Mouse (Mus musculus): ENCODE measurements around the gene Trim56. TPM values are rescaled to one million over a fixed set of nuclear protein-coding genes. Genes with fewer than 3 reads are reported as not detected.

The Trim56 gene
- total RNA-seq, 1 experiment from 2014 or later = 35.8 TPM

DNA sequence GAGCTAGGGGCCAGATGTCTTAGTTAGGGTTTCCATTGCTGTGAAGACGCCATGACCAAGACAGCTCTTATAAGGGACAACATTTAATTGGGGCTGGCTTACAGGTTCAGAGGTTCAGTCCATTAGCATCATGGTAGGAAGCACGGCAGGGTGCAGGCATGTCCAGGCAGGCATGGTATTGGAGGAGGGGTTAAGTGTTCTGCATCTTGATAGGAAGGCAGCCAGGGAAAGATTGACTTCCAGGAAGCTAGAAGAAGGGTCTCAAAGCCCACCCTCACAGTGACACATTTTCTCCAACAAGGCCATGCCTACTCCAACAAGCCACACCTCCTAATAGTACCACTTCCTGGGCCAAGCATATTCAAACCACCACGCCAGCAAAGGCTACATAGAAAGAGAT is 30.3 kb downstream of the Trim56 start:
- no peak for ATAC-seq (replicated peaks in 1 of 2; ENCODE audit: insufficient read depth in 1 of 2, low FRiP score in 2 of 2, low TSS enrichment in 1 of 2, low read depth in 1 of 2, poor library complexity in 2 of 2, severe bottlenecking in 2 of 2)

DNA sequence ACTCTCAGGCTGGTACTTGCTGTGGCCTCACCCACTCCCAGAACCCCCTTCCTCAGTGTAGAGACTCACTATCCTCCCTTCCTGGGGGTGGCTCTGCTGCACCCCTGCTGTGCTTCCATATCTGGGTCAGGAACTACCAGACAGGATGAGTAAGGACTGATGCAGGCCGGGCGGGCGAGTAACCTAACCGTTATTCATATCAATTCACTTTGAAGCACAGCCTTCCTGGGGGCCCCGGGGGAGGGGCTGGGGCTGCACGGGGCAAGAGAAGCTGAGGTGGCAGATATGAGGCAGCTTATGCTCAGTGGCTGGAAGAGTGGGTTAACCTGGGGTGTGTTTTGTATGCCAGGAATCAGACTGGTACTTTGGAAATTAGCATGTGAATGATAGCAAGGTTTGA is 31.0 kb downstream of the Trim56 start:
- ATAC-seq (replicated peaks in 1 of 2; ENCODE audit: insufficient read depth in 1 of 2, low FRiP score in 2 of 2, low TSS enrichment in 1 of 2, low read depth in 1 of 2, poor library complexity in 2 of 2, severe bottlenecking in 2 of 2) = no peak

DNA sequence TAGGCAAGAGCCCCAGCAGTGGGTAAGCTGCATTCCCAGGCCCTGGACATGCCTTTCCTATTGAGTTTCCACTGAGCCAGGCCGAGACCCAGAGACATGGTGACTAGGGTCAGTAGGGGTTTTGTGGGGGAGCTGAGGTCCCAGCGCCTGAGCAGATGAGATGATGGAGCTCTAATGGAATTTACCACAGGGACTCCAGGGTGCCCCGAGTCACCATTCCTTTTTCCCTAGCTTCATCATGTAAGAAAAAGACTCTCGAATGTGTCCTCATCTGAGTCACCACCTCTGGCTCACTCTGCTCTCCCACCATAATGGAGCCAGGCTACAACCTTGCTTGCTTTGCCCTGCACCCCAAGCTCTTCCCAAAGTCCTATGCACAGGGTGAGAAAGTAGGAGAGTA is 33.0 kb downstream of the Trim56 start:
- ATAC-seq (replicated peaks in 1 of 2; ENCODE audit: insufficient read depth in 1 of 2, low FRiP score in 2 of 2, low TSS enrichment in 1 of 2, low read depth in 1 of 2, poor library complexity in 2 of 2, severe bottlenecking in 2 of 2) = no peak

DNA sequence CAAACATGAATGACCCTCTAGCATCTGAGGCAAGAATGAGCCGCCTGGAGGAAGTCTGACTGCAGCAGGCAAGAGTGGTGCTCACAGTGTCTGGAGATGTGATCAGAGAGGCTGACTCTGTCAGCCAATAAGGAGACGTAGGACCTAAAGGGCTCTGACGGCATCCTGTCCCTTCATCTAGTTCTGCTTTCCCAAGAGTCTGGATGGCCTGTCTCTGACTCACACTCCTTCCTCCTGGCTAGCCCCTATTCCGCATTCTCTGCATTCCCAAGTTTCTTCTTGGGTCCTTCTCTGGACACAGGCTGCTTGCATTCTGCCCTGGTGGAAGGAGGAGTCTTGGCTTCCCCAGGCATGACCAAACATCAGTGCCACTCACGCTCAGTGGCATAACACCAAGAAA is 36.2 kb downstream of the Trim56 start:
- peak; percentile 7 to 21; a peak in 1 of 4 replicates for ATAC-seq (replicated peaks in 1 of 2; ENCODE audit: insufficient read depth in 1 of 2, low FRiP score in 2 of 2, low TSS enrichment in 1 of 2, low read depth in 1 of 2, poor library complexity in 2 of 2, severe bottlenecking in 2 of 2)

DNA sequence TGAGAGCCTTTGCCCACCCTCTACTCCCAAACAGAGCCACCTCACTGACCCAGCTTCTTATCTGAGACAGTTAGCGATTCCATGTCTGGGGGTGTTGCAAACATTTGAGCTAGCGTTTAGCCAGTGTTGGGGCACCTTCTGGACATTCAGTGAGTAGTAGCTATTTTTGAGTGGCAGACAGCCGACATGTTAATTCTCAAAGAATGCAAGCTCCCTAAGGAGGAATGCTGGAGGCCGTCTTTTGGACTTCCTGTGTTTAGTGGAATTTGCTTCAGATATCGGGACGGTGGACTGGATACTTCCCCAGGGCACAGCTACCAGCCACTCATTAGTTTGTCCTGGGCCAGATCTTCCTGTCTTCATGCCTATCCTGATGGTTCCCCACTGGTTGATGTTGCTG is 37.4 kb downstream of the Trim56 start:
- ATAC-seq (replicated peaks in 1 of 2; ENCODE audit: insufficient read depth in 1 of 2, low FRiP score in 2 of 2, low TSS enrichment in 1 of 2, low read depth in 1 of 2, poor library complexity in 2 of 2, severe bottlenecking in 2 of 2) = no peak

DNA sequence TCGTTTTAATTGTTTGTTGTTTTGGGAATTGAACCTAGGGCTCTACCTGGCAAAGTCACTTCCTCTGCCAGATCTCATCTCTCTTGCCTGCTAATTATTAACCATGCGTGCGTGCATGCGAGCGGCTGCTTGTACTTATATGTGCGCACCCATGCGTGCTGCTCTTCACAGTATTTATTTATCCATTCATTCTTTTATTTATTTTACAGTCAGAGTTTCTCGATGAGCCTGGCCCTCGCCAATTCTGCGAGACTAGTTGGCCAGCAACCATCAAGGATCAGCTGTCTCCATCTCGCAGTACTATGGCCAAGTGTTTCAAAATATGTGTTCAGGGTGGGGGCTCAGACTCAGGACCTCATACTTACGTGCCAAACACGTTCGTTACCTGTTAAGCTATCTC is 38.0 kb downstream of the Trim56 start:
- ATAC-seq (replicated peaks in 1 of 2; ENCODE audit: insufficient read depth in 1 of 2, low FRiP score in 2 of 2, low TSS enrichment in 1 of 2, low read depth in 1 of 2, poor library complexity in 2 of 2, severe bottlenecking in 2 of 2) = no peak

DNA sequence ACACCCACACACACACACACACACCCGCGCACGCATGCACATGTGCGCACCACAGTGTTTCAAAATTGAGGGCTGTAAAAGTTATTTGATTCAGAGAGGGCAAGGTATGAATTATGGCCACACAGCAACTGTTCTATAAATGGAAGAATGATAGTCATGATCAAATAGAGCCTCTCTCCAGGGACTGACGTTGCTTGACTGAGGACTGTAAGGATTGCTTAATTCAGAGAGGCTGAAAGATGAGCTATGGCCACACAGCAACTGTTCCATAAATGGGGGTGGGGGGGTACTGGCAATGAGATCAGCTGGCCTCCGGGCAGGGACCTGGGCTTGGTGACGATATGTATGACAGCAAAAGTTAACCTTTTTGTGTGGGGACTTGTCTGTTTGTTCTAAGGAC is 38.8 kb downstream of the Trim56 start:
- no peak for ATAC-seq (replicated peaks in 1 of 2; ENCODE audit: insufficient read depth in 1 of 2, low FRiP score in 2 of 2, low TSS enrichment in 1 of 2, low read depth in 1 of 2, poor library complexity in 2 of 2, severe bottlenecking in 2 of 2)

DNA sequence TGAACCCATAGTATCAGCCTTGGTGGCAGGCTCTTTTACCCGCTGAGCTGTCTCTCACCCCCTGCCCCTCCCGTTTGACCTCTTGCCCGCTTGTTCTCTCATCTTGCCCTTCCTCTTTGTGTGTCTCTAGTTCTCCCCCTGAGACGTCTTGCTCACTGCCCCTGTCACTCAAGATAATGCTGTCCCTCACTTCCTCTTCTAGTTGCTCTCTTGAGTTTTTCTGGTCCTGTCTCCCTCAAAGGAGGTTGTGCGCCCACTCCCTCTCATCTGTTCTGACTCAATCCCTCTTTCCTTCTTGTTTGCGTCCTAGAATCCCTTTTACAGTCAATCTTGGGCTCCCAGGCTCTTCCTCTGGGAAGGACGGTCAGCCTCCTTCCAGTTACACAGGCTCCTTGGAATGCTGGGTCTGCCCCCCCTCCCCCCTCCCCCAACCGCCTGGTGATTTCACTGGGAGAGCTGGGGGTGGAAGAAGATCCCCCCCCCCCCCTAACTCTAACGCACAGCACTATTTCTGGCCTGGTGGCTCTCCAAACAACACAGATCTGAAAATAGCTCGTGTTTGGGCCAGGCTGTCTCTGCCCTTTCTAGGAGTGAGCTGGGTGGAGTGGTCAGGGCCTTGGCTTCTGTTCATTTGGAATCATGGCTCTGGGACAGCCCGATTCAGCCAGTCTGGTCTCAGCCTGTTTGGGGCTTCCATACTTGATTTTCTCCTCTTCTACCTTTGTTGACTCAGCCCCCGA is 39.6 kb downstream of the Trim56 start:
- peak in 1 of 2 experiments; percentile 34; a peak in 1 of 4 replicates for ATAC-seq (replicated peaks in 1 of 2; ENCODE audit: insufficient read depth in 1 of 2, low FRiP score in 2 of 2, low TSS enrichment in 1 of 2, low read depth in 1 of 2, poor library complexity in 2 of 2, severe bottlenecking in 2 of 2)

DNA sequence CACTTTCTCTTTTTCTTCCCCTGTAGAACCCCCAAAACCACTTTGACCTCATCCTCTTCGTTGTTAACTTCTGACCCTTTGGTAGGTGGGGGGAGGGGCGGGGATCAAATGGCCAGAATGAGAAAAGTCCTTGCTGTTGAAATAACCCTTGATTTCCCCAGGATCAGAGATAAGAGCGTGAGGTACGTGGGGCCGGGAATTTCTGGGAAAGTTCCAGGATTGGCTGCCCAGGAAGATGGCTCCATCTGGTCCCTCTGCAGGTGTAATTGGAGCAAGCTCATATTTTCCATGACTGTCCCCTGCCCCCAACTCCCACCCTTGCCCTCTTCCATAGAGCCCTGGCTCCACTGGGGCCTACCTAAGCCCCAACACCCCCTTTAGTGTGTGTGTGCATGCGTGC is 40.3 kb downstream of the Trim56 start:
- ATAC-seq (replicated peaks in 1 of 2; ENCODE audit: insufficient read depth in 1 of 2, low FRiP score in 2 of 2, low TSS enrichment in 1 of 2, low read depth in 1 of 2, poor library complexity in 2 of 2, severe bottlenecking in 2 of 2) = no peak

DNA sequence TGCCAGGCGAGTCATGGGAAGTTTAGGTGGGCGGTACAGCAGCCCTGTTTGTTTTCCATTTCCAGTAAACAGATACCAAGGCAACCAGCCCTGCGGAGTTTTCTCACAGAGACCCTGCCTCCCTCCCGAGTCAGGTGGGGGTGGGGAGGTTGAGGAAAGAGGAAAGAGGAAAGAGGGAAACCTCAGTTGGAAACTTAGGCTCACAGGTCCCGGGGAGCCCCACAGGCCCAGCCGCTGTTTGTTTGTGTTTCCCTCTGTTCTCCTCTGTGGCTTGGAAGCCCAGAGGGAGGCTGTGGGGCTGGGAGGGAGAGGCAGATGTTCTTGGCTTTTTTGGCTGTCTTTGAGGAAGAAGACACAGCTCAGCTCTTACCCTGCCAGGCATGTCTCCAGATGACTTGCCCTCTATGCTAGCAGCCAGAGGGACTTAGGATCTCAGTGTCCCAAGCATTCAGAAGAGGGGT is 41.8 kb downstream of the Trim56 start:
- ATAC-seq (replicated peaks in 1 of 2; ENCODE audit: insufficient read depth in 1 of 2, low FRiP score in 2 of 2, low TSS enrichment in 1 of 2, low read depth in 1 of 2, poor library complexity in 2 of 2, severe bottlenecking in 2 of 2) = no peak

DNA sequence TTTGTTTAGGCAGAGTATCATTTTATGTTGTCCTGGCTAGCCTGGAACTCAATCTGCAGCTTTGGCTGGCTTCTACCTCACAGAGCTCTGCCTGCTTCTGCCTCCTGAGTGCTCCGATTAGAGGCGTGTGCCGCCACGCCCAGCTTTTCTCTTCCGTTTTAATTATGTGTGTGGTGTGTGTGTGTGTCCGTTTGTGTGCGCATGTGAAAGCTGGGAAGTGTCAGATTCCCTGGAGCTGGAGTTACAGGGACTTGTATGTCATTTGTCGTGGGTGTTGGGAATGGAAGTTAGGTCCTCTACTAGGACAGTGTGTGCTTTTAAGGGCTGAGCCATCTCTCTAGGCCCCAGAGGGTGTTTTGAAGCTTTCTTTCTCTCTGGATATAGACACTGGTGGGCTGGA is 42.9 kb downstream of the Trim56 start:
- no peak for ATAC-seq (replicated peaks in 1 of 2; ENCODE audit: insufficient read depth in 1 of 2, low FRiP score in 2 of 2, low TSS enrichment in 1 of 2, low read depth in 1 of 2, poor library complexity in 2 of 2, severe bottlenecking in 2 of 2)

DNA sequence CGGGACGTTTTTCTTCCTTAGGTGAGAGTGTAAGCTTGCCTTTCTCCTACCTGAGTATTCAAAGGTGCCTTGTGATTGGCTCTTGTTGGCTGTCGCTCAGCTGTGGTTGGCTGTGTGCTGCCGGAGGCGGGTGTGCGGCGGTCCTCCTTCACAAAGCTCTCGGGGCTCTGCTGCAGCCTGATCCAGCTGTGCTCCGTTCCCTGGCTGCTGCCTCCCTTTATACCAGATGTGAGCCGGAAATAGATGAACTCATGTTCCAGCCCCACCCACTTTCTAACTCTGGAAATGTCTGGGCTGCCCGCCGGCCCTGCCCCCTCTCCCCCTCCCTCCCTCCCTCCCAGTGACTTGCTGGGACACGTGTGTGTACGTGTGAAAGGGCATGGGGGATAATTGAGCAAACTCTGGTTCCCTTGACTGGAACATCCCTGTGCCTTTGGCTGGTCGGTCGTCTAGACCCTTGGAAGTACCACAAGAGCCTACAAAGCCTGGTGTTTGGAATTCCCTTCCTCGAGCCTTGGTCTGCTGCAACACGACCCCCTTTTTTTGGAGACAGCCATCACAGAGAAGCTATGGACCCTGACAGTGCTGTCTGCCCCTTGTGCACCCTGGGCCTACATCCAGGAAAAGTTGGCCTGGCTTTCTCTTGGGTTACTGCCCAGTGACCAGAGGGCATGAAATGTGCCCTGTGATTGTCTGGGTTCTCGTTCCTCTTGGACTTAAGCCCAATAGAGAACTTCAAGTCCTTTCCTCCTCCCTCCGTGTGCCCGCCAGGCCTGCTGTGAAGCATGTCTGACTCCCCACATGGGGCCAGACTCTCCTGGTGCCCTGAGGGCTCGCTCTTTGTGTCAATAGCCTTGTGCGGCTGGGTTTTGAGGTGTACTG is 43.7 kb downstream of the Trim56 start, which contains the start of gene Serpine1:
TSS of gene Serpine1 (minus strand) at position 190 of the 882 bp plus-strand sequence.
- ATAC-seq (replicated peaks in 1 of 2; ENCODE audit: insufficient read depth in 1 of 2, low FRiP score in 2 of 2, low TSS enrichment in 1 of 2, low read depth in 1 of 2, poor library complexity in 2 of 2, severe bottlenecking in 2 of 2) = peak; percentile 70 to 76

DNA sequence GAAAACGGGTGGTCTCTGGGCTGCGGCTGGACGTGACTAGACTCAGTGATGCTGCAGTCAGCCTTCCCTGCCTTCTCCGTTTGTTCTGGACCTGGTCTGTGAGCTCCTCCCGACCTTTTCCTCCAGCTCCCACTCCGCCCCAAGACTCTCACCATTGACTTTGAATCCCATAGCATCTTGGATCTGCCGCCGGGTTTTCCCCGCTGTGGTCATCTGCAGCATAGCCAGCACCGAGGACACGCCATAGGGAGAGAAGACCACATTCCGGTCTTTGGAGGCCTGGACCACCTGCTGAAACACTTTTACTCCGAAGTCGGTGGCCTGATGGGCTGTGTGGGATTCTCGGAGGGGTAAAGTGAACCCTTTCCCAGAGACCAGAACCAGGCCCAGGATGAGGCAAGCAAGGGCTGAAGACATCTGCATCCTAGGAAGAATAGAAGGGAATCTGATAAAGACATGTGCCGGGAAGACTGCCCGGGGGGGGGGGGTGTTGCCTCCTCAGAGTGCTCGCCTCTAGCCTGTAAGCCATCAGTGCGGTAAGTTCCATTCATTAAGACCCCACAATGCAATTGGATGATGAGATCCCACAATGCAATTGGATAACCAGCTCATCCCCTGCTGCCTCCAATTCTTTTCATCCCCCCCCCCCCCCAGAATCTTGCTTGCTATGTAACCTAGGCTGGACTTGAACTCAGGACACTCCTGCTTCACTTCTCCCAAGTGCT is 45.0 kb downstream of the Trim56 start:
- ATAC-seq (replicated peaks in 1 of 2; ENCODE audit: insufficient read depth in 1 of 2, low FRiP score in 2 of 2, low TSS enrichment in 1 of 2, low read depth in 1 of 2, poor library complexity in 2 of 2, severe bottlenecking in 2 of 2) = no peak

DNA sequence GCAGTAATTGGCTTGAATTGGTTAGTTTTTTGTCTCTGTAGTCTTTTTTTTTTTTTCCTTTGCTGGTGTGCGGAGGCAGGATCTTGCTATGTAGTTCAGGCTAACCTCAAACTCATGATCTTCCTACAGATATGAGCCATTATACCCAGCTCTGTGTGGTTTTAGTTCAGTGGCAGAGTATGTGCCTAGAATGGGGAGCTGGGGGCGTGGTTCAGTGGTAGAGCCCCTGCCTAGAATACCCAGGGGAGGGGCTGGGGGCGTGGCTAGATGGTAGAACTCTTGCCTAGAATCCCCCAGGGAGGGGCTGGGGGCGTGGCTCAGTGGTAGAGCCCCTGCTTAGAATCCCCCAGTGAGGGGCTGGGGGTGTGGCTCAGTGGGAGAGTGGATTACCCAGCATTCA is 47.3 kb downstream of the Trim56 start:
- ATAC-seq (replicated peaks in 1 of 2; ENCODE audit: insufficient read depth in 1 of 2, low FRiP score in 2 of 2, low TSS enrichment in 1 of 2, low read depth in 1 of 2, poor library complexity in 2 of 2, severe bottlenecking in 2 of 2) = no peak

DNA sequence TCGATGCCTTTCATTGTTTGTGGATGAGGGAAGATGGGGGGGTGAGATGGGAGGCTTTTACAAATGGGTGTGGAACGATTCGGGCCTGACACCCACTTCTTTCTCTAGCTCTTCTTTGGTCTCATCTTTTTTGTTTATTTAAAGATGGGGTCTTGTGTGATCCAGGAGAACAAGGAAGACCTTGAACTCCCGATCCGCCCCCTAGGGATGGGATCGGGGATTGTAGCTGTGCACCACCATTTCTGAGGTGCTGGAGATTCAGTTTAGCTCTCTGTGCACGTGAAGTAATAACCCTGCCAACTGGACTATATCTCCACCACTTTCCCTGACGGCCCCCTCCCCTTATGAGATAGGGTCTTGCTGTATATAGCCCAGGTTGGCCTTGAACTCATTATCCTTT is 50.1 kb downstream of the Trim56 start:
- ATAC-seq (replicated peaks in 1 of 2; ENCODE audit: insufficient read depth in 1 of 2, low FRiP score in 2 of 2, low TSS enrichment in 1 of 2, low read depth in 1 of 2, poor library complexity in 2 of 2, severe bottlenecking in 2 of 2) = no peak

DNA sequence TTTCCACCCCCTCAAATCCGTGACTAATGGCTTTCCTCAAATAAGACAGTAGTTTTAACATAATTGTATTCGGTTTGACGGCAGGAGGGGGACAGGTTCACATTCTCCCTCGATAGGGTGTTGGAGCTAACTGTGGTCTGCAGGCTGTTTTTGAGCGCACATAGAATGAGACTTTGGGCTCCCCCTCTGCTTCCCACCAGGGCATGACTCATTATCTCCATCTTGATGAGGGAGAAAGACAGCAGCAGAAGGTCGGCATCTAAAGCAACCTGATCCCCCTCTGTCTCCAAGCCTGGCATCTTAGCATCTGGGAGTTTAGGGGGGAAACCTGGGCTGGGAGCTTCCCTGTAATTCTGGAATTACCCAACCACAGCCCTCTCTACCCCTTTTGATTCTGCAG is 50.6 kb downstream of the Trim56 start:
- no peak for ATAC-seq (replicated peaks in 1 of 2; ENCODE audit: insufficient read depth in 1 of 2, low FRiP score in 2 of 2, low TSS enrichment in 1 of 2, low read depth in 1 of 2, poor library complexity in 2 of 2, severe bottlenecking in 2 of 2)

DNA sequence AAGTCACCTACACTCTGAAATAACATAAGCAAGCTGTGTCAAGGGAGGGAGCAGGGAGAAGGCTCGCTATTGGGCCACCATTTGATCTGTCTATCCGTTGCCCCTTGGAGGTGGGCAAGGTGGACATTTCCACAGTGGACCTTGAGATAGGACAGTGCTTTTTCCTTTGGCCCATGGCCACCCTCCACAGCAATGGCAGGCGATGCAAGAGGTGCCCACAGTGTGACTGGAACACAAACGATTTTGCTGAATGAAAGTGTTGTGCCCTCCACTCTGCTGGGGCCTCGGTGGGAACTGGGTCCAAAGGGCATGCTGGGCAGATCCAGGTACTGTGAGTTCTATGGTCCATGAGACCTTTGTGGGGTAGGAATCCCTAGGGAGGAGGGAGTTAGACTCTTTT is 53.4 kb downstream of the Trim56 start:
- ATAC-seq (replicated peaks in 1 of 2; ENCODE audit: insufficient read depth in 1 of 2, low FRiP score in 2 of 2, low TSS enrichment in 1 of 2, low read depth in 1 of 2, poor library complexity in 2 of 2, severe bottlenecking in 2 of 2) = no peak

Data from hematopoietic stem cell, adult 5-6 weeks (primary cell).